Mouse (Mus musculus) liver, embryonic 11.5 days (tissue): Measurements from ENCODE around the gene Rad9a. TPM values are rescaled to one million over a fixed set of nuclear protein-coding genes. Genes with fewer than 3 reads are reported as not detected.
A peak's percentile ranks its signal among the peaks of the same experiment; 100 is the strongest.

Source experiments
- ATAC-seq: fragments of 200-750 bp; cut with Nextera tagmentation; replicated peaks from 2 replicates; pipeline ENCODE4 v1.8.0; 2017; ENCODE audit warnings: moderate number of reproducible peaks, mild to moderate bottlenecking, moderate TSS enrichment, moderate library complexity; ENCODE audit not compliant: low FRiP score
- DNase-seq: peaks from one replicate; pipeline ENCODE4 v3.0.0-alpha.2; 2017; ENCODE audit warnings: low spot score
- H3K27ac ChIP-seq: fragments of 300-500 bp; sonication (generic); 2 replicates; pipeline ENCODE4 v1.5.1; 2014; ENCODE audit warnings: mild to moderate bottlenecking, low read depth, low read length, control low read depth
- H3K27me3 ChIP-seq: fragments of 300-500 bp; sonication (generic); replicated peaks from 2 replicates; pipeline ENCODE4 v1.6.1; 2014; ENCODE audit warnings: low read length, mixed read lengths; ENCODE audit not compliant: control insufficient read depth, insufficient read depth
- H3K36me3 ChIP-seq: fragments of 300-500 bp; sonication (generic); 2 replicates; pipeline ENCODE4 v1.6.1; 2014; ENCODE audit warnings: mild to moderate bottlenecking, low read length, moderate library complexity, mixed read lengths; ENCODE audit not compliant: control insufficient read depth, insufficient read depth
- H3K4me1 ChIP-seq: fragments of 300-500 bp; sonication (generic); replicated peaks from 2 replicates; pipeline ENCODE4 v1.6.1; 2014; ENCODE audit warnings: low read length, mixed read lengths; ENCODE audit not compliant: control insufficient read depth, insufficient read depth
- H3K4me2 ChIP-seq: fragments of 300-500 bp; sonication (generic); 2 replicates; pipeline ENCODE4 v1.6.1; 2014; ENCODE audit warnings: mild to moderate bottlenecking, control low read depth, moderate library complexity
- H3K4me3 ChIP-seq: fragments of 300-500 bp; sonication (generic); 2 replicates; pipeline ENCODE4 v1.5.1; 2014; ENCODE audit warnings: low read depth, low read length, control low read depth
- H3K9ac ChIP-seq: fragments of 300-500 bp; sonication (generic); 2 replicates; pipeline ENCODE4 v1.6.1; 2014; ENCODE audit warnings: low read depth, low read length, control low read depth
- H3K9me3 ChIP-seq: fragments of 300-500 bp; sonication (generic); 2 replicates; pipeline ENCODE4 v1.6.1; 2016; ENCODE audit warnings: low read length, inconsistent platforms, mixed read lengths; ENCODE audit not compliant: control insufficient read depth
- WGBS: fragments of 180-500 bp; shearing (Covaris S2); extraction: QIAGEN DNeasy Blood & Tissue Kit; methylation state at CpG from one replicate; pipeline ENCODE4 v1.1.7; 2014; 5-methylcytosine and 5-hydroxymethylcytosine counted together
- polyA plus RNA-seq: library from polyadenylated mRNA; unstranded; fragments of >200 nt; fragmentation: Nextera tagmentation; extraction: Ambion mirVana; gene quantifications from 2 replicates; pipeline ENCODE4 v1.2.1, GENCODE M21; 2014

Gene Rad9a
- polyA plus RNA-seq, 1 experiment from 2014 or later: 38.8 TPM

GRCm38 (mm10) chr19:4220957-4221743 is 19.7 kb upstream of the Rad9a start:
- H3K27ac ChIP-seq: peak overlapping the region; percentile 65

GRCm38 (mm10) chr19:4220416-4220815 is 19.0 kb upstream of the Rad9a start:
- no peak overlapping the region; the same call in none of the 2 replicates for H3K27ac ChIP-seq

More at GRCm38 (mm10) chr19:4220957-4221743, 19.7 kb upstream of the Rad9a start:
- DNase-seq: no peak
- peaks cover 38% of the 10 kb centered on the region for H3K4me1 ChIP-seq
- peaks cover 28% of the 10 kb centered on the region for H3K27me3 ChIP-seq
- no peak overlapping the region for H3K4me3 ChIP-seq
- no peaks in the 10 kb centered on the region for H3K36me3 ChIP-seq
- ATAC-seq: no peak
- peak overlapping the region; percentile 32; the same call in 1 of the 2 replicates for H3K9ac ChIP-seq
- no peaks in the 10 kb centered on the region for H3K9me3 ChIP-seq
- 32% methylated on average over 14 of the region's 14 CpGs for WGBS
- H3K4me2 ChIP-seq: peak overlapping the region; percentile 21

GRCm38 (mm10) chr19:4219943-4220342 is 18.5 kb upstream of the Rad9a start:
- Histone ChIP-seq H3K4me2 (no peak overlapping the region), H3K9ac (peak overlapping the region; percentile 23; the same call in 1 of the 2 replicates), H3K27ac (no peak overlapping the region), H3K4me3 (no peak overlapping the region), H3K36me3 (no peaks in the 10 kb centered on the region), H3K4me1 (peaks cover 48% of the 10 kb centered on the region), H3K9me3 (no peaks in the 10 kb centered on the region), H3K27me3 (peaks cover 40% of the 10 kb centered on the region)
- no peak for DNase-seq
- 82% methylated on average over 6 of the region's 6 CpGs for WGBS
- ATAC-seq: no peak

More at GRCm38 (mm10) chr19:4220416-4220815, 19.0 kb upstream of the Rad9a start:
- WGBS: 53% methylated on average over 4 of the region's 4 CpGs
- H3K9ac ChIP-seq: peak overlapping the region; percentile 23
- no peak overlapping the region for H3K4me3 ChIP-seq
- peak overlapping the region; percentile 21 for H3K4me2 ChIP-seq
- DNase-seq (no peak), ATAC-seq (peak; percentile 55; the same call in 1 of the 2 replicates)
- H3K9me3 ChIP-seq: no peaks in the 10 kb centered on the region
- peaks cover 43% of the 10 kb centered on the region for H3K4me1 ChIP-seq
- H3K27me3 ChIP-seq: peaks cover 35% of the 10 kb centered on the region
- H3K36me3 ChIP-seq: no peaks in the 10 kb centered on the region

- ATAC-seq (no peak), DNase-seq (no peak)
- Histone ChIP-seq H3K27ac (no peak overlapping the region), H3K9ac (no peak overlapping the region), H3K4me1 (peaks cover 54% of the 10 kb centered on the region), H3K4me3 (no peak overlapping the region), H3K4me2 (no peak overlapping the region), H3K36me3 (no peaks in the 10 kb centered on the region), H3K9me3 (no peaks in the 10 kb centered on the region), H3K27me3 (peaks cover 52% of the 10 kb centered on the region)
- 44% methylated on average over 1 of the region's 1 CpGs for WGBS
Observed at GRCm38 (mm10) chr19:4218784-4219183, 17.3 kb upstream of the Rad9a start.

GRCm38 (mm10) chr19:4218293-4218692 is 16.8 kb upstream of the Rad9a start:
- ATAC-seq: no peak
- Histone ChIP-seq H3K36me3 (no peaks in the 10 kb centered on the region), H3K4me1 (peaks cover 58% of the 10 kb centered on the region), H3K9me3 (no peaks in the 10 kb centered on the region), H3K9ac (no peak overlapping the region), H3K27me3 (peaks cover 57% of the 10 kb centered on the region), H3K27ac (peak overlapping the region; percentile 28; the same call in 1 of the 2 replicates), H3K4me2 (no peak overlapping the region), H3K4me3 (no peak overlapping the region)
- no peak for DNase-seq
- WGBS: 85% methylated on average over 11 of the region's 11 CpGs

- Histone ChIP-seq H3K4me2 (no peak overlapping the region), H3K9me3 (no peaks in the 10 kb centered on the region), H3K27ac (peak overlapping the region; percentile 28; the same call in 1 of the 2 replicates), H3K27me3 (peaks cover 61% of the 10 kb centered on the region), H3K4me1 (peaks cover 62% of the 10 kb centered on the region), H3K36me3 (no peaks in the 10 kb centered on the region), H3K9ac (no peak overlapping the region), H3K4me3 (no peak overlapping the region)
- no peak for DNase-seq
- no peak for ATAC-seq
- WGBS: 57% methylated on average over 3 of the region's 3 CpGs
Observed at GRCm38 (mm10) chr19:4217855-4218254, 16.4 kb upstream of the Rad9a start.

- no peaks in the 10 kb centered on the region for H3K9me3 ChIP-seq
- H3K4me1 ChIP-seq: peaks cover 57% of the 10 kb centered on the region
- peaks cover 68% of the 10 kb centered on the region for H3K27me3 ChIP-seq
- DNase-seq (no peak), ATAC-seq (no peak)
- WGBS: 36% methylated on average over 5 of the region's 5 CpGs
- H3K9ac ChIP-seq: no peak overlapping the region
- no peak overlapping the region for H3K4me3 ChIP-seq
- H3K4me2 ChIP-seq: peak overlapping the region; percentile 40
- H3K27ac ChIP-seq: no peak overlapping the region
- no peaks in the 10 kb centered on the region for H3K36me3 ChIP-seq
Observed at GRCm38 (mm10) chr19:4217140-4217539, 15.7 kb upstream of the Rad9a start.

GRCm38 (mm10) chr19:4216041-4216685 is 14.7 kb upstream of the Rad9a start:
- H3K4me1 ChIP-seq: peaks cover 48% of the 10 kb centered on the region
- DNase-seq: no peak
- peak overlapping the region; percentile 5; the same call in 1 of the 2 replicates for H3K4me3 ChIP-seq
- H3K9ac ChIP-seq: no peak overlapping the region
- 16% methylated on average over 14 of the region's 14 CpGs for WGBS
- H3K36me3 ChIP-seq: no peaks in the 10 kb centered on the region
- no peak overlapping the region for H3K27ac ChIP-seq
- no peak for ATAC-seq
- no peaks in the 10 kb centered on the region for H3K9me3 ChIP-seq
- H3K27me3 ChIP-seq: peaks cover 74% of the 10 kb centered on the region
- H3K4me2 ChIP-seq: peak overlapping the region; percentile 84
